Mouse (Mus musculus) midbrain, embryonic 12.5 days (tissue): ENCODE results near the gene Lrrc61. TPM values are rescaled to one million over a fixed set of nuclear protein-coding genes. Genes with fewer than 3 reads are reported as not detected.

ENCODE experiments used
- ATAC-seq: fragments of 200-750 bp; cut with Nextera tagmentation; 2 replicates; pipeline ENCODE4 v1.8.0; 2017; ENCODE audit warnings: low read depth, moderate TSS enrichment, moderate library complexity; ENCODE audit not compliant: low FRiP score
- H3K27ac ChIP-seq: fragments of 300-500 bp; sonication (generic); replicated peaks from 2 replicates; pipeline ENCODE4 v1.5.1; 2016; ENCODE audit warnings: mild to moderate bottlenecking
- H3K27me3 ChIP-seq: fragments of 300-500 bp; sonication (generic); 2 replicates; pipeline ENCODE4 v1.6.1; 2016; ENCODE audit warnings: mild to moderate bottlenecking
- H3K36me3 ChIP-seq: fragments of 300-500 bp; sonication (generic); 2 replicates; pipeline ENCODE4 v1.6.1; 2016
- H3K4me1 ChIP-seq: fragments of 300-500 bp; sonication (generic); 2 replicates; pipeline ENCODE4 v1.6.1; 2016
- H3K4me2 ChIP-seq: fragments of 300-500 bp; sonication (generic); replicated peaks from 2 replicates; pipeline ENCODE4 v1.6.1; 2016; ENCODE audit warnings: mild to moderate bottlenecking, moderate library complexity
- H3K4me3 ChIP-seq: fragments of 300-500 bp; sonication (generic); 2 replicates; pipeline ENCODE4 v1.5.1; 2016; ENCODE audit warnings: mild to moderate bottlenecking
- H3K9ac ChIP-seq: fragments of 300-500 bp; sonication (generic); replicated peaks from 2 replicates; pipeline ENCODE4 v1.6.1; 2016; ENCODE audit warnings: mild to moderate bottlenecking, moderate library complexity
- H3K9me3 ChIP-seq: fragments of 300-500 bp; sonication (generic); 2 replicates; pipeline ENCODE4 v1.6.1; 2016; ENCODE audit warnings: mild to moderate bottlenecking
- WGBS: fragments of 180-500 bp; shearing (Covaris S2); methylation state at CpG from one replicate; pipeline ENCODE4 v1.1.7; 2016; 5-methylcytosine and 5-hydroxymethylcytosine counted together
- polyA plus RNA-seq: library from polyadenylated mRNA; unstranded; fragments of >200 nt; fragmentation: Nextera tagmentation; extraction: Ambion mirVana; gene quantifications from 2 replicates; pipeline ENCODE4 v1.2.1, GENCODE M21; 2016

Gene Lrrc61
- polyA plus RNA-seq, 1 experiment from 2014 or later = 18.1 TPM

GRCm38 (mm10) chr6:48597233-48597625 lies 42.6 kb downstream of the Lrrc61 start:
- Histone ChIP-seq H3K4me1 (peaks cover 24% of the 10 kb centered on the region), H3K4me3 (no peak overlapping the region)

DNA sequence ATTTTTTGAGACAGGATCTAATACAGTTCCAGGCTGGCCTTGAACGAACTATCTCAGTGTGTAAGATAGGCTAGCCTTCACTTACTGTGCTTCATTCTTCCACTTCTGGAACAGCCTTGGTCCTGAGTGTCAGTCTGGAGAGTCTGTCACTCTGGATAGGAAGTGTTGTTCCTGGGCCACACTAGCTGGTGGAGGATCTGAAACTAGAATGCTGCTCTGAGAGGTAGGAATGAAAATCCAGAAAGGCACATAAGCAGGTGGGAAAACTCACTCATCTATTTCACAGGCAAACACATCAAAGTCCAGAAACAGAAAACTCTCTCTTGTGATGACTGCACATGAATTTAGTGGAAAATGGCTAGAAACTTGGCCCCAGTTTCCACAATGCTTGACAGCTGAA lies 46.0 kb downstream of the Lrrc61 start:
- H3K9me3 ChIP-seq = peaks cover 16% of the 10 kb centered on the region
- no peak for ATAC-seq
- H3K4me2 ChIP-seq = no peak overlapping the region
- H3K27me3 ChIP-seq = no peaks in the 10 kb centered on the region
- 92% methylated on average over 1 of the region's 1 CpGs for WGBS
- H3K27ac ChIP-seq = no peak overlapping the region; the same call in 1 of the 2 replicates
- H3K4me1 ChIP-seq = peaks cover 14% of the 10 kb centered on the region
- H3K9ac ChIP-seq = 0 out of 2 replicates have a peak overlapping the region, but pooled peaks have one; percentile 84
- no peak overlapping the region for H3K4me3 ChIP-seq
- peaks cover 47% of the 10 kb centered on the region for H3K36me3 ChIP-seq

More at GRCm38 (mm10) chr6:48597233-48597625, 42.6 kb downstream of the Lrrc61 start:
- no peak for ATAC-seq
- H3K4me2 ChIP-seq = no peak overlapping the region
- H3K36me3 ChIP-seq = peaks cover 48% of the 10 kb centered on the region
- no peak overlapping the region for H3K9ac ChIP-seq
- no peak overlapping the region for H3K27ac ChIP-seq
- WGBS = 96% methylated on average over 27 of the region's 27 CpGs
- H3K27me3 ChIP-seq = no peaks in the 10 kb centered on the region
- peaks cover 16% of the 10 kb centered on the region for H3K9me3 ChIP-seq

GRCm38 (mm10) chr6:48601271-48602079 lies 46.9 kb downstream of the Lrrc61 start, which contains the start of gene Zfp775:
Gene Zfp775, plus strand, starts transcription at chr6:48602063.
- 5% methylated on average over 42 of the region's 42 CpGs for WGBS
- ATAC-seq = peak; percentile 100

GRCm38 (mm10) chr6:48602080-48602741 lies 47.6 kb downstream of the Lrrc61 start:
- ATAC-seq = peak; percentile 83
- peak overlapping the region; percentile 89 for H3K27ac ChIP-seq
- H3K36me3 ChIP-seq = peaks cover 31% of the 10 kb centered on the region
- peaks cover 14% of the 10 kb centered on the region for H3K4me1 ChIP-seq
- H3K4me2 ChIP-seq = peak overlapping the region; percentile 73
- H3K4me3 ChIP-seq = peak overlapping the region; percentile 71
- WGBS = 2% methylated on average over 28 of the region's 28 CpGs
- peaks cover 6% of the 10 kb centered on the region for H3K9me3 ChIP-seq
- H3K9ac ChIP-seq = peak overlapping the region; percentile 84
- no peaks in the 10 kb centered on the region for H3K27me3 ChIP-seq

More at GRCm38 (mm10) chr6:48601271-48602079, 46.9 kb downstream of the Lrrc61 start, which contains the start of gene Zfp775:
- H3K9me3 ChIP-seq = peaks cover 12% of the 10 kb centered on the region
- peak within 1 kb of the TSS; percentile 71 for H3K4me3 ChIP-seq
- peaks cover 14% of the 10 kb centered on the region for H3K4me1 ChIP-seq
- no peaks in the 10 kb centered on the region for H3K27me3 ChIP-seq
- H3K27ac ChIP-seq = peak within 1 kb of the TSS; percentile 89
- peaks cover 38% of the 10 kb centered on the region for H3K36me3 ChIP-seq
- peak within 1 kb of the TSS; percentile 73 for H3K4me2 ChIP-seq
- H3K9ac ChIP-seq = peak within 1 kb of the TSS; percentile 84

- Histone ChIP-seq H3K4me3 (no peak overlapping the region), H3K4me1 (no peaks in the 10 kb centered on the region), H3K9me3 (no peaks in the 10 kb centered on the region), H3K9ac (no peak overlapping the region), H3K36me3 (peaks cover 10% of the 10 kb centered on the region), H3K4me2 (no peak overlapping the region), H3K27me3 (no peaks in the 10 kb centered on the region), H3K27ac (no peak overlapping the region)
- no peak for ATAC-seq
- WGBS = 75% methylated on average over 2 of the region's 2 CpGs
Measured at GRCm38 (mm10) chr6:48608124-48608523, 53.5 kb downstream of the Lrrc61 start.

DNA sequence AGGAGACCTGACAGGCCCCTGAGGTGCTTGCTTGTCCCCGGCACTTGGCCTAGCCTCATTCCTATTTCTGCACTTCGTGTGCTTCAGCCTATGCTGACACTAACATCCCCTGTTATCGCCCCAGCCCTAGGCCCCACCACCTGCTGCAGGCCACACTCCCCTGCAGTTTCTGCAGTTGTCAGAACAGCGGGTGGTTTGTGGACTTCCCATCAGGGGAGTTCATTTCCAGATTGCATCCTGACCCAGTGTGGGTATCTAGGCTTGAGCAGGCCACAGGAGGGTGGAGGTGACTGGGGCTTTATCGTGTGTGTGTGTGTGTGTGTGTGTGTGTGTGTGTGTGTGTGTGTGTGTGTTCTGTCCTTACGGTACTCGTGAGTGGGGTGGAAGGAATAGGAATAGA lies 54.9 kb downstream of the Lrrc61 start:
- no peaks in the 10 kb centered on the region for H3K9me3 ChIP-seq
- H3K9ac ChIP-seq = no peak overlapping the region
- H3K4me3 ChIP-seq = no peak overlapping the region
- no peaks in the 10 kb centered on the region for H3K4me1 ChIP-seq
- no peak overlapping the region for H3K4me2 ChIP-seq
- H3K36me3 ChIP-seq = peaks cover 24% of the 10 kb centered on the region
- no peak overlapping the region for H3K27ac ChIP-seq
- no peaks in the 10 kb centered on the region for H3K27me3 ChIP-seq
- no peak for ATAC-seq
- WGBS = 52% methylated on average over 7 of the region's 7 CpGs

- no peaks in the 10 kb centered on the region for H3K27me3 ChIP-seq
- H3K4me2 ChIP-seq = no peak overlapping the region
- peaks cover 30% of the 10 kb centered on the region for H3K36me3 ChIP-seq
- no peak overlapping the region for H3K9ac ChIP-seq
- no peak overlapping the region for H3K4me3 ChIP-seq
- H3K4me1 ChIP-seq = no peaks in the 10 kb centered on the region
- ATAC-seq = no peak
- H3K27ac ChIP-seq = no peak overlapping the region
- no peaks in the 10 kb centered on the region for H3K9me3 ChIP-seq
- 87% methylated on average over 3 of the region's 3 CpGs for WGBS
Measured at GRCm38 (mm10) chr6:48610657-48611056, 56.1 kb downstream of the Lrrc61 start.

- Histone ChIP-seq H3K9ac (no peak overlapping the region), H3K4me3 (no peak overlapping the region), H3K27me3 (no peaks in the 10 kb centered on the region), H3K36me3 (peaks cover 42% of the 10 kb centered on the region), H3K4me2 (no peak overlapping the region), H3K9me3 (no peaks in the 10 kb centered on the region), H3K27ac (no peak overlapping the region), H3K4me1 (no peaks in the 10 kb centered on the region)
- no peak for ATAC-seq
- WGBS = 85% methylated on average over 4 of the region's 4 CpGs
Measured at GRCm38 (mm10) chr6:48613464-48613863, 58.9 kb downstream of the Lrrc61 start.

GRCm38 (mm10) chr6:48614756-48615155 lies 60.2 kb downstream of the Lrrc61 start:
- no peak for ATAC-seq
- Histone ChIP-seq H3K9me3 (no peaks in the 10 kb centered on the region), H3K4me1 (no peaks in the 10 kb centered on the region), H3K27me3 (no peaks in the 10 kb centered on the region), H3K4me3 (no peak overlapping the region), H3K27ac (no peak overlapping the region), H3K4me2 (no peak overlapping the region), H3K36me3 (peaks cover 50% of the 10 kb centered on the region), H3K9ac (no peak overlapping the region)
- 90% methylated on average over 5 of the region's 5 CpGs for WGBS

DNA sequence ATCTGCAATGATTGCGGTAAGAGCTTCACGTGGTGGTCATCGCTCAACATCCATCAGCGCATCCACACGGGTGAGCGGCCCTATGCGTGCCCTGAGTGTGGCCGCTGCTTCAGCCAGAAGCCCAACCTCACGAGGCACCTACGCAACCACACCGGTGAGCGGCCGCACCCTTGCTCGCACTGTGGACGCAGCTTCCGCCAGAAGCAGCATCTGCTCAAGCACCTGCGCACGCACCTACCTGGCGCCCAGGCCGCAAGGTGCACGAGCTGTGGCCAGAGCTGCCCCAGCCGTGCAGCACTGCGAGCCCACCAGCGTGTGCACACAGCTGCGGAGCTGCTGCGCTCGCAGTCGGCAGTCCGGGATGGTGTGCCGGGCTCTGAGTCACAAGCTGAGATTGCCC lies 65.4 kb downstream of the Lrrc61 start:
- no peak overlapping the region for H3K4me3 ChIP-seq
- WGBS = 95% methylated on average over 30 of the region's 30 CpGs
- peaks cover 42% of the 10 kb centered on the region for H3K36me3 ChIP-seq
- H3K27me3 ChIP-seq = peaks cover 1% of the 10 kb centered on the region; the same call in 1 of the 2 replicates
- ATAC-seq = no peak
- H3K4me2 ChIP-seq = no peak overlapping the region
- no peak overlapping the region for H3K9ac ChIP-seq
- no peaks in the 10 kb centered on the region for H3K4me1 ChIP-seq
- H3K27ac ChIP-seq = no peak overlapping the region
- no peaks in the 10 kb centered on the region for H3K9me3 ChIP-seq
